Mouse (Mus musculus) heart, embryonic 13.5 days (tissue): ENCODE data around the gene Grik3. TPM values are rescaled to one million over a fixed set of nuclear protein-coding genes. Genes with fewer than 3 reads are reported as not detected.

Experiments used
- ATAC-seq: fragments of 200-750 bp; cut with Nextera tagmentation; 2 replicates; pipeline ENCODE4 v1.8.0; 2017; ENCODE audit warnings: moderate TSS enrichment; ENCODE audit not compliant: insufficient number of reproducible peaks, low FRiP score, low TSS enrichment; ENCODE audit errors: extremely low read depth
- H3K27ac ChIP-seq: fragments of 300-500 bp; sonication (generic); replicated peaks from 2 replicates; pipeline ENCODE4 v1.5.1; 2015; ENCODE audit warnings: moderate library complexity, mild to moderate bottlenecking, inconsistent platforms
- H3K27me3 ChIP-seq: fragments of 300-500 bp; sonication (generic); replicated peaks from 2 replicates; pipeline ENCODE4 v1.6.1; 2015; ENCODE audit warnings: mild to moderate bottlenecking, inconsistent platforms
- H3K36me3 ChIP-seq: fragments of 300-500 bp; sonication (generic); 2 replicates; pipeline ENCODE4 v1.6.1; 2015; ENCODE audit warnings: mild to moderate bottlenecking, inconsistent platforms
- H3K4me1 ChIP-seq: fragments of 300-500 bp; sonication (generic); 2 replicates; pipeline ENCODE4 v1.6.1; 2015; ENCODE audit warnings: inconsistent platforms
- H3K4me2 ChIP-seq: fragments of 300-500 bp; sonication (generic); 2 replicates; pipeline ENCODE4 v1.6.1; 2015; ENCODE audit warnings: inconsistent platforms, mild to moderate bottlenecking, moderate library complexity
- H3K4me3 ChIP-seq: fragments of 300-500 bp; sonication (generic); 2 replicates; pipeline ENCODE4 v1.5.1; 2015; ENCODE audit warnings: moderate library complexity, mild to moderate bottlenecking, inconsistent platforms
- H3K9ac ChIP-seq: fragments of 300-500 bp; sonication (generic); 2 replicates; pipeline ENCODE4 v1.6.1; 2015; ENCODE audit warnings: inconsistent platforms, mild to moderate bottlenecking, moderate library complexity
- H3K9me3 ChIP-seq: fragments of 300-500 bp; sonication (generic); 2 replicates; pipeline ENCODE4 v1.6.1; 2016; ENCODE audit warnings: inconsistent platforms
- WGBS: fragments of 180-500 bp; shearing (Covaris S2); methylation state at CpG from one replicate; pipeline ENCODE4 v1.1.7; 2015; ENCODE audit warnings: mixed read lengths; 5-methylcytosine and 5-hydroxymethylcytosine counted together
- polyA plus RNA-seq: library from polyadenylated mRNA; unstranded; fragments of >200 nt; fragmentation: Nextera tagmentation; extraction: Ambion mirVana; gene quantifications from 2 replicates; pipeline ENCODE4 v1.2.1, GENCODE M21; 2015

Grik3 gene
- polyA plus RNA-seq, 1 experiment from 2014 or later: 0.31 TPM

- H3K4me2 ChIP-seq: no peak overlapping the region
- H3K36me3 ChIP-seq: no peaks in the 10 kb centered on the region
- 36% methylated on average over 5 of the region's 5 CpGs for WGBS
- H3K27me3 ChIP-seq: peaks cover 47% of the 10 kb centered on the region
- no peaks in the 10 kb centered on the region for H3K4me1 ChIP-seq
- H3K27ac ChIP-seq: no peak overlapping the region
- no peak for ATAC-seq
- no peaks in the 10 kb centered on the region for H3K9me3 ChIP-seq
- no peak overlapping the region for H3K9ac ChIP-seq
- H3K4me3 ChIP-seq: no peak overlapping the region
Measured at GRCm38 (mm10) chr4:125548190-125548589, 57.7 kb downstream of the Grik3 start.

- 74% methylated on average over 9 of the region's 9 CpGs for WGBS
- H3K9me3 ChIP-seq: no peaks in the 10 kb centered on the region
- no peaks in the 10 kb centered on the region for H3K36me3 ChIP-seq
- H3K4me3 ChIP-seq: no peak overlapping the region
- no peak overlapping the region for H3K27ac ChIP-seq
- H3K4me2 ChIP-seq: no peak overlapping the region
- no peaks in the 10 kb centered on the region for H3K4me1 ChIP-seq
- no peak for ATAC-seq
- no peak overlapping the region for H3K9ac ChIP-seq
- peaks cover 13% of the 10 kb centered on the region for H3K27me3 ChIP-seq
Measured at GRCm38 (mm10) chr4:125553754-125554153, 63.3 kb downstream of the Grik3 start.

GRCm38 (mm10) chr4:125556405-125557308 lies 66.2 kb downstream of the Grik3 start:
- Histone ChIP-seq H3K4me1 (no peaks in the 10 kb centered on the region), H3K9me3 (no peaks in the 10 kb centered on the region), H3K27me3 (peaks cover 16% of the 10 kb centered on the region), H3K4me2 (no peak overlapping the region), H3K9ac (no peak overlapping the region), H3K4me3 (no peak overlapping the region), H3K36me3 (no peaks in the 10 kb centered on the region), H3K27ac (no peak overlapping the region)
- no peak for ATAC-seq
- 75% methylated on average over 14 of the region's 14 CpGs for WGBS

- ATAC-seq: no peak
- 55% methylated on average over 5 of the region's 5 CpGs for WGBS
Measured at GRCm38 (mm10) chr4:125559564-125559963, 69.1 kb downstream of the Grik3 start.

GRCm38 (mm10) chr4:125560806-125561205 lies 70.3 kb downstream of the Grik3 start:
- peaks cover 22% of the 10 kb centered on the region for H3K4me1 ChIP-seq
- H3K27ac ChIP-seq: no peak overlapping the region
- H3K27me3 ChIP-seq: peaks cover 21% of the 10 kb centered on the region
- no peaks in the 10 kb centered on the region for H3K36me3 ChIP-seq
- no peak overlapping the region for H3K4me2 ChIP-seq
- ATAC-seq: no peak
- no peak overlapping the region for H3K9ac ChIP-seq
- WGBS: 37% methylated on average over 2 of the region's 2 CpGs
- H3K9me3 ChIP-seq: no peaks in the 10 kb centered on the region
- H3K4me3 ChIP-seq: no peak overlapping the region

More at GRCm38 (mm10) chr4:125559564-125559963, 69.1 kb downstream of the Grik3 start:
- H3K27ac ChIP-seq: no peak overlapping the region
- H3K9ac ChIP-seq: no peak overlapping the region
- H3K4me3 ChIP-seq: no peak overlapping the region
- H3K4me2 ChIP-seq: no peak overlapping the region
- H3K4me1 ChIP-seq: peaks cover 21% of the 10 kb centered on the region
- no peaks in the 10 kb centered on the region for H3K36me3 ChIP-seq
- H3K27me3 ChIP-seq: peaks cover 21% of the 10 kb centered on the region
- no peaks in the 10 kb centered on the region for H3K9me3 ChIP-seq

GRCm38 (mm10) chr4:125563579-125563978 lies 73.1 kb downstream of the Grik3 start:
- Histone ChIP-seq H3K4me2 (no peak overlapping the region), H3K4me1 (peaks cover 22% of the 10 kb centered on the region), H3K4me3 (no peak overlapping the region), H3K9me3 (no peaks in the 10 kb centered on the region), H3K36me3 (no peaks in the 10 kb centered on the region), H3K27ac (no peak overlapping the region), H3K9ac (no peak overlapping the region), H3K27me3 (peaks cover 14% of the 10 kb centered on the region)
- WGBS: 70% methylated on average over 10 of the region's 10 CpGs
- ATAC-seq: no peak

GRCm38 (mm10) chr4:125564008-125564710 lies 73.7 kb downstream of the Grik3 start:
- H3K27me3 ChIP-seq: peaks cover 14% of the 10 kb centered on the region
- no peak overlapping the region for H3K4me2 ChIP-seq
- no peak overlapping the region for H3K9ac ChIP-seq
- H3K36me3 ChIP-seq: no peaks in the 10 kb centered on the region
- no peak overlapping the region for H3K4me3 ChIP-seq
- H3K9me3 ChIP-seq: no peaks in the 10 kb centered on the region
- ATAC-seq: no peak
- H3K4me1 ChIP-seq: peaks cover 22% of the 10 kb centered on the region
- 46% methylated on average over 17 of the region's 17 CpGs for WGBS
- no peak overlapping the region for H3K27ac ChIP-seq

GRCm38 (mm10) chr4:125565711-125566439 lies 75.4 kb downstream of the Grik3 start:
- WGBS: 49% methylated on average over 8 of the region's 8 CpGs
- H3K9ac ChIP-seq: no peak overlapping the region
- H3K4me2 ChIP-seq: no peak overlapping the region
- H3K4me1 ChIP-seq: peaks cover 22% of the 10 kb centered on the region
- no peaks in the 10 kb centered on the region for H3K9me3 ChIP-seq
- ATAC-seq: no peak
- no peaks in the 10 kb centered on the region for H3K36me3 ChIP-seq
- peaks cover 12% of the 10 kb centered on the region for H3K27me3 ChIP-seq
- no peak overlapping the region for H3K27ac ChIP-seq
- H3K4me3 ChIP-seq: no peak overlapping the region

- H3K9ac ChIP-seq: no peak overlapping the region
- no peaks in the 10 kb centered on the region for H3K36me3 ChIP-seq
- no peaks in the 10 kb centered on the region for H3K9me3 ChIP-seq
- H3K27ac ChIP-seq: no peak overlapping the region
- peaks cover 18% of the 10 kb centered on the region for H3K4me1 ChIP-seq
- no peak overlapping the region for H3K4me2 ChIP-seq
- 85% methylated on average over 6 of the region's 6 CpGs for WGBS
- ATAC-seq: no peak
- H3K4me3 ChIP-seq: no peak overlapping the region
- peaks cover 29% of the 10 kb centered on the region for H3K27me3 ChIP-seq
Measured at GRCm38 (mm10) chr4:125568210-125568609, 77.7 kb downstream of the Grik3 start.

GRCm38 (mm10) chr4:125571651-125572311 lies 81.3 kb downstream of the Grik3 start:
- 25% methylated on average over 12 of the region's 12 CpGs for WGBS
- H3K9me3 ChIP-seq: no peaks in the 10 kb centered on the region
- no peak for ATAC-seq
- H3K9ac ChIP-seq: no peak overlapping the region
- no peaks in the 10 kb centered on the region for H3K36me3 ChIP-seq
- no peak overlapping the region for H3K27ac ChIP-seq
- no peak overlapping the region for H3K4me2 ChIP-seq
- H3K4me1 ChIP-seq: 0 out of 2 replicates have a peak, but pooled peaks cover 3% of the 10 kb centered on the region
- H3K4me3 ChIP-seq: no peak overlapping the region
- peaks cover 54% of the 10 kb centered on the region for H3K27me3 ChIP-seq

GRCm38 (mm10) chr4:125572312-125572663 lies 81.8 kb downstream of the Grik3 start:
- no peak for ATAC-seq
- H3K27me3 ChIP-seq: peaks cover 54% of the 10 kb centered on the region

More at GRCm38 (mm10) chr4:125572312-125572663, 81.8 kb downstream of the Grik3 start:
- Histone ChIP-seq H3K9me3 (no peaks in the 10 kb centered on the region), H3K27ac (no peak overlapping the region), H3K4me3 (no peak overlapping the region), H3K36me3 (no peaks in the 10 kb centered on the region), H3K4me1 (0 out of 2 replicates have a peak, but pooled peaks cover 3% of the 10 kb centered on the region), H3K9ac (no peak overlapping the region), H3K4me2 (no peak overlapping the region)
- 5% methylated on average over 5 of the region's 5 CpGs for WGBS
